Mouse (Mus musculus): ENCODE results near the gene Cybrd1.
A peak's percentile ranks its signal among the peaks of the same experiment; 100 is the strongest.

The Cybrd1 gene

DNA sequence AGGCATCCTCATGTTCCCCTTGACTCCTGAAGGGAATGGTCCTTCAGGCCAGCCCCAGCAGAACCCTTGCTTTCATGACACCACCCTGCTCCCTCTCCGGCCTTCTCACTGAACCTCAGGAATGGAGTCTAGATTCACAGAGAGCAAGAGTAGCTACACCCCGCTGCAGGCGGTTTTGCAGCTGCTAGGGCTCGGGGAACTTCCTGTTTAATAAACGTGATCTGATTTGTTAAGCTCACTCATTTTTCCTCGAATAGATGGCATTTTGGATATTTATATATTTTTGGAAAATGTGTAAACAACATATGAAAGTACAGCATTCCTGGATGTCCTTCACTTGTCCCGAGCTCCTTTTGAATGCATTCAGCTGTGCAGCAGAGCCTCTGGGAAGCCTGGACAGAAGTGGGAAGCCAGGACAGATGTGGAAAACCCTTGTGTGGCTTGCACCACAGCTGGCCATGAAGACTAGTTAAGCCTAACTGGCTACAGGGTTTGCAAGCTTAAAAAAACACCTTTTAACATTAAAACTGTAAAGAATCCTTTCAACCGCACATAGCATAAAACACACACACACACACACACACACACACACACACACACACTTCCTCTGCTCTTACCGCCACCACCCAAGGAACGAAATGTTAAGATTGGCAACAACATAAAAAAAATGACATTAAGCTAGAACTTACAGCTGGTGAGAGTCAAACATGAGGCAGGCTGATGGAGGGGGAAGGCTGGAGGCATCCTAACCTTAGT is 10.2 kb downstream of the Cybrd1 start:
- no peak for DNase-seq

DNA sequence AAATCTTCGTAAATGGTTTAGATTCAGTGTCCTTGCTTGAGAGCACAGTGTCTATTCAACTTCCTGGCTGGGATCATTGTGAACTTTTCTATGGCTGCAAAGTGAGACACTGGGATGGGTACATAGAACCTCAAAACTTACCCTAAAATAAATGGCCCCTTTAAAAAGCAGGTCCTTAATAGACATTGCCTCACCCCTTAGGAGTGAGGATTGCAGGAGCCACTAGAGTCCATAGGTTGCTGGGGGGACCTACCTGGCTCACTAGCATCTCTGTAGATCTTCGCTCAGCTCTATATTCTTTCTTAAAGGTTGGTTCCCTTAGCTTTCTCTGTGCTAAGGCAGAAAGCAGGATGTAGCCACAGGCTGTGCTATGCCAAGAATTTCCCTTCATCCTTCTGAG is 12.6 kb downstream of the Cybrd1 start:
- DNase-seq = no peak

DNA sequence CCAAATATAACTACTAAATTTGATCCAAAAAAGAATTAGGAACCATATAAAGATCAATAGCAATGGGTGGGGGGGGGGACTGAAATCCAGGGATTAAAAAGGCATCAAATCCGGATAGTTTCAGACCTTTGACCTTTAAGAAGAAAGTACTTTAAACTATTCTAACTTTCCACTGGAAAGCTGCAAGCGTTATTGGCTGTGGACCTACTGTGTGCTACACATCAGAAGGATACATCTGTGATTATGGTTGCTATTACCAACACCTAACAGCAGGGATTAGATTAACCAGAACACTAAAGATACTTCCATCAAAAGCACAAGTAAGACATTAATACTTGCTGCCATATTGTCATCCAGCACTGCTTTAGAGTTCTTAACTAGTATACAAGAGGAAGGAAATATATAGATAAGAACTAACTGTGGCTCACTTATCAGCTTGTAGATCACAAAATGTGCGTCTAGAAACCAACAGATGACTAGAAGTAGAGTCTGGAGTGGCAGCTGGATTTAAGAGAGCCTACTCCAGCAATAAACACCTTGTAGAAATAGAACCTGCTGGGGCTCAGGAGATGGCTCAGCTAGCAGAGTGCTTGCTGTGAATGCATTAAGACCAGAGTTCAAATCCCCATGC is 14.3 kb downstream of the Cybrd1 start:
- DNase-seq = no peak

DNA sequence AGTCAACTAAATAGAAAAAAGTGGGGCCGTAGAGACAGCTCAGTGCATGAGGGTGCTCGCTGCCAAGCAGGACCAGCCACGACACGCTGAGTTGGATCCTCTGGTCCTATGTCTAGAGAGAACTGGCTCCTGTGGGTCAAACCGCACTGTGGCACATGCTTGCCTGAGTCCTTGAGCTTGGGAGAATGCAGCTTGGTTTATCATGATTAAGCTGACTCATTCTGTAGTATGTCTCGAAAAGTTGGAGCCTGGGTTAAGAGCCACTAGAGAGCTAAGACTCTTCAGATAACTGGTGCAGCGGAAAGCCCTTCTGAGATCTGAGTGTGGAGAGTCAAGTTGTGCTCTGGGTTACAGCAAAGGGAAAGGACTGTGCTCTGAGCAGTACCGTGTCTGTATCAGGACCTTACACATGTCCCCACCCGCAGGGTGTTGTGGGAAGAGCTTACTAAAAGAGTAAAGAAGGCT is 16.4 kb downstream of the Cybrd1 start:
- no peak for DNase-seq

DNA sequence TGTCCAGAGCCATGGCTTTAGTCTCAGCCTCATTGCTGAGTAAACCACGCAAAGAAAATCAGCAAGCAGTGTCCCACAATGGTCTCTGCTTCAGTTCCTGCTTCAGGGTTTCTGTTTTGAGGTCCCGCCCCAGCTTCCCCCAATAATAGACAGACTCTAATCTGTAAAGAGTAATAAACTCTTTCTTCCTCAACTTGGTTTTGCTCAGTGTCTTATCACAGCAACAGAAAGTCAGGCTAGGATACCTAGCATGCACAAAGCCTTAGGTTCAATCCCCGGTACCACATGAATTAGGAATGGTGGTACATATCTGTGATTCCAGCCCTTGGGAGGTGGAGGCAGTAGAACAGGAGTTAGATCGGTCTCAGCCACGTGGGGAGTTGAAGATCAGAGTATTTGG is 17.1 kb downstream of the Cybrd1 start:
- DNase-seq = no peak

DNA sequence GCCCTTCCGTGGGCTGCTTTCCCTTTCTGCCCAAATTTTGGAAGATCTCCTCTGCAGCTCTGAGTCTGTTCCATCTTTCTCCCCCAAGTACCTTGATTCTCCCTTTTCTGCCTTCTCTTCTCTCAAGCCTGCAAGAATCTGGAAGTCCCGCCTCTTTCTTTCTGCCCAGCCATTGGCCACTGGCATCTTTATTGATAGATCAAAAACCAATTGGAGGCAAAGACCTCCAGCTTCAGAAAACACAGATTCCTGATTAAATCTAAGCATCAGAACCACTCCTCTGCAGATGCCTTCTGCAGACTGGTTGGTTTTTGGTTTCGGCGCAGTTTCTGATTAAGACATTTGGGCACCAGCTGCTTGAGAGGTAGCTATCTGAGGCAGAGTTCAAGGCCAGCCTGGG is 22.9 kb downstream of the Cybrd1 start:
- DNase-seq = no peak

DNA sequence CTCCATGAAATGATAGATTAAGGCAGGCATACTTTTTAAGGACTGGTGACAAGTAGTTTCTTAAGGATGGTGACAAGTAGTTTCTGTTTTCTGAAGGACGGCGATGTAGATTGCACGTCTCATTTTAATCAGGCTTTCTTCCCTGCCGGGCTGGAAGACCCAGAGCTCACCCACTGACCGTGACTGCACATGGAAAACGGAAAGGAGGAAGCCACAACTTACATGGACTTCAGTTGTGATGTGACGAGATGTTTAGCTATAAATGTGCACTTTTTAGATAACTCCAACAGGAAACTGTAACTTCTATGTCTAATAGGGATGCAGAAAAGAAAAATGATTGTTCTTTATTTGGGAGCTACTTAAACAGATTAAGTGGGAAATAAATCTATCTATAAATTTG is 24.7 kb downstream of the Cybrd1 start:
- no peak for DNase-seq

DNA sequence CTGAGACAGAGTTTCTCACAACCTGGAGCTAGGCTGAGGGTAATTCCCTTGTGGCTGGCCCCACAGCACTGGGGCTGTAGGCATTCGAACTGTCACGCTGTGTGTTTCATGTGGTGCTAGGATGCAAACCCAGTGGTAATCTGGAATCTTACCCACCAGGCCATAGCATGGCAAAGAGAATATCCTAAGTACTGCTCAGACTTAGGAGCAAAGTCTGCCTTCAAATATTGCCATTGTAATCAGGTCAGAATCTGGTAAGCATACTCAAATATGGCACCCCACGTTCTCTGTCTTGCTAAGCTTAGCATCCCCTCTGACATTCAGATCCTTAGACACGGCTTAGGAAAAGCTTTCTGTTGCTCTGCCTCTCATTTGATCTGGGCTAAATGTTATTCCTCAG is 28.1 kb downstream of the Cybrd1 start:
- no peak for DNase-seq

DNA sequence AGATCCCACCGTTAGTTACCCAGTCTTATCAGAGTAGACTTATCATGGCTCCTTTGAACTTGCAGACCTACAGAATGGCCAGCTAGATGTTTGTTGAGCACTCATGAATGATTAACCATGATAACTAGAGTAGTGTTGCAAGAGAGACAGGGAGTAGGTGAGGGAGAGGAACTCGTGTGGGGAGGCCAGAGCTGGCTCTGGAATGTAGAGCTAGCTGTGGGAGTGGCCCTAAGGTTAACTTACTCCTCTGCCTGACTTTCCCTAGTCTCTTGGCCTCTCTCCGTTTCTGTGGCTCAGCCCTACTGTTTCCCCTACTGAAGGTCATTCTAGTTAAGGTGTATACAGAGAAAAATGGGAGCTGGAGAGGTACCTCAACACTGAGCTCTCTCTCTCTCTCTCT is 28.5 kb downstream of the Cybrd1 start:
- DNase-seq = no peak

DNA sequence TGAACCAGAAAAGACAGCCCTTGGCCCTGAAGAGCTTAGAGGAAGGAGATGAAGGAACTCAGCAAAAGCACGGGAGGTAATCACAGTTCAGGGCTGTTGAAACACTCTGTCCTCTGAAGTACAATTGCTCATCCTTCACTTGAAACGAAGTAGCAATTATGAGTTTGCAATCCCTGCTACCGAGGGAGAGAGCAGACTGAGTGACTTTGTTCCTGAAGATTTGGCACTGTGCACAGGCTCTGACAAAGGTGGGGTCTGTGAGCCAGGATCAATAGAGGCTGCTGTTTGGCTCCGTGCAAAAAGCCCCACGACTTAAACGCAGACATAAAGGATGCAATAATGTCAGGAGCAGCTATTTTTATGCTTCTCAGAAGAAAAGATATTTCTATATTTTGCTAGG is 30.1 kb downstream of the Cybrd1 start:
- no peak for DNase-seq

DNA sequence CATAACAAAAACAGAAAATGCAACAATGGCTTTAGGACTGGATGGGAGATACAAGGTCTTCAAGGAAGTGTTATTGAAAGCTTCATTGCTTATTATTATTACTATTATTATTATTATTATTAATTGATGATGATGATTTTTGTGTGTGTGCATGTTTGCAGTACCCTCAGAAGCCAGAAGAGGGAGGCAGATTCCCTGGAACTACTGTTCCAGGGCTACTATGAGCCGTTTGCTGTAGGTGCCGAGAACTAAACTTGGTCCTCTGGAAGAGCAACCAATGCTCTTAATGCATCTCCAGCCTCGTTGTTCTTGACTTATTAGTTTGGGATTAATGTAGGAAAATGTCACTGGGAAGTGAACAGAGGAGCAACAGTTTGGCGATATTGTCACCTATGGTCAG is 34.4 kb downstream of the Cybrd1 start:
- no peak for DNase-seq

DNA sequence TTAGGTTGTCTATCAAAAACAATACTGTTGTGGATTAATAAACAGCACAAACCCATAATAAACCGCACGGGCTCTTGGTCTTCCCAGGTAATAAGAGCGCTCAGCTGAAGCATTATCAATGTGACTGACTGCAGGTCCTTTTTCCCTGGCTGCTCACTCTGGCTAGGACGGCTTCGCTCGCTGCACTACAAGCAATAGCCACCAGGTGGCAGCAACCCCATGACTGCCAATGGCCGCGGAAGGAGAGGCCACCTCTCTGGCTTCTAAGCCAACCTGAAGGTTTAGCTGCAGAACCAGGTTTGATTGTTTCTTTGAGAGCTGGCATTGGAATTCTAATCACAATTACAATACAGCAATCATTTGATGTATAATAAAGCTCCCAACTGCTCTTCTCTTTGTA is 37.8 kb downstream of the Cybrd1 start:
- peak; percentile 68 for DNase-seq

DNA sequence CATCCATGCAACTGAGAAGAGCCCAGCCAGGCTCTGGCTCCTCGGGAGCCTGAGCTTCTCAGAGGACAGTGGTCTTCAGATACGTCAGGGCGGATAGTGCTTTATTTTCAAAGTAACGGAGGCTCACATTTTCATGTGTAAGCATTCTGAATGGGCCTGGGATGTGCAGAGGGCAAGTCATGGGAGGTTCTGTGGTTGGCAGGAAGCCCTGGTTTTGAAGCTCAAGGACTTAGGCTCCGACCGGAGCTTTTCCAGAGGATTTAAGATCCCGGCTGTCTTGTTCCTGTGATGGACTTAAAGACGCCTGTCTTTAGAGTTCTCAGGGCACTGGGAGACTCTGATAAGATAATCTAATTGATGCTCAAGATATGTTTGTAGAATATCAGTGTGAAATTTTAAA is 38.7 kb downstream of the Cybrd1 start:
- no peak for DNase-seq

DNA sequence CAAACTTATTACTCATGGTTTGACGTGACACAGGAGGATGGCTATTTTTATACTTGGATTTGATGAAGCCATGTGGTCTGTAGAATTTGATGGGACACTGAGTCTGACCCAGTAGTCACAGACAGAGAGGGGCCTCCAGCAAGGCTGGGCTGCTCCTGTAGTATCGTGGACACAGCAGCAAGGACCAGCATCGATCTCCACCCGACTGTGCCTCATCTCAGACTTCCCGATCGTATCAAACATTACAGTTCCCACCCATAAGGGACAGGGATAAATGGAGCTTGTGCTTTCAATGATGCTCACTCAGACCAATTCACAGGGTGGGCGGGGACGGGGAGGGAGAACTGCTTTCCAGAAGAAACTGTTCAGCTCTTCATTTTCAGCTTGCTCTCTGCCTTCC is 40.2 kb downstream of the Cybrd1 start:
- DNase-seq = no peak

DNA sequence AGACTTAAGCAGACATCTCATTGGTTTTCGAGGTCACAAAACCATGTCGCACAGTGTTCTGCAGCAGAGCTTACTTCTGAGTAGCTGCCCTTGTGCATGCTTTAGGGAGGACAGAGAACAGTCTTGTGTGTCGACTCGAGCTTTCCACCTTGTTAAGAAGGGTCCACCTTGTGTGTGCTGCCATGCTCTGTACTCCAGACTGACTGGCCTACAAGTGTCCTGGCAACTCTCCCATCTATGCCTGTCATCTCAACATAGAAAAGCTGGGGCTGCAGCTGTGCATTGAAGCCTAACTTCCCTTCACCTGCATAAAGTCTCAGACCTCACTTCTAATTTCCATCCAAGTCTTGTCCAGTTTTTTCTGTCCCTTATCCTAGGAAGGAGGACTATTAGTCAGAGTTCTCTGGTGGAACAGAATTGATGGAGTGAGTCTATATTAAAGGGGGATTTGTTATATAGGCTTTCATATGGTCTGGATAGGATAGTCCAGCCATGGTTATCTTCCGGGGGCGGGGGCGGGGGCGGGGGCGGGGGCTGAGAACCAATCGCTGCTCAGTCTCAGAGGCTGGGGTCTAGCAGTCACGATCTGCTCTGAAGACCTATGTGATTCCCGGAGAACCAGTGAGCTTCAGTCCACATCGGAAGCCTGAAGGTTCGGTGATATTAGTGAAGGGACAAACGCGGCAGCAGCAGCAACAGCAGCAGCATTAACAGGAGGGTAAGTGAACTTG is 42.0 kb downstream of the Cybrd1 start:
- no peak for DNase-seq

DNA sequence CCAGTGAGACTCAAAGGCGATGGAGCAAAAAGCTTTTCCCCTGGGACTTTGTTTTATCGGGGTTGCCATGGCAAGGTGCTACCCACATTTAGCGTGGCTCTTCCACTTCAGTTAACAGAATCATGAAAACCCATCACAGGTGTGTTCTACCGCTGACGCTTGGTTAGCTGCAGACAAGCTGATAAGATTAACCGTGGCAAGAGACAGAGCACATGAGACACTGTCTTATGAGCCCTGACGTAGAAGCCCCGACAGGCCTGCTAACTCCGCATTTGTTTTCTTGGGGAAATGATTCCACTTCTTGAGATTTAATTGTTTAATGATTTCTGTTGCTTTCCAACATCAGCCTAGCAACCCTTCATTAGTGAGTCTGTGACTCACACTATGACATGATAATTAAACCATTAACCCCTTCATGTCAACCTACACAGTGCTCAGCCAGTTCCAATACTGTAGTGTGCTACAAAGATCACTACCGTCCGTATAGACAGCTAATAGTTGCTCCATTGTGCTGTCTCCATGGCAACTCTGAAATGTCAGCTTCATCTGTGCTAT is 42.7 kb downstream of the Cybrd1 start:
- no peak for DNase-seq

DNA sequence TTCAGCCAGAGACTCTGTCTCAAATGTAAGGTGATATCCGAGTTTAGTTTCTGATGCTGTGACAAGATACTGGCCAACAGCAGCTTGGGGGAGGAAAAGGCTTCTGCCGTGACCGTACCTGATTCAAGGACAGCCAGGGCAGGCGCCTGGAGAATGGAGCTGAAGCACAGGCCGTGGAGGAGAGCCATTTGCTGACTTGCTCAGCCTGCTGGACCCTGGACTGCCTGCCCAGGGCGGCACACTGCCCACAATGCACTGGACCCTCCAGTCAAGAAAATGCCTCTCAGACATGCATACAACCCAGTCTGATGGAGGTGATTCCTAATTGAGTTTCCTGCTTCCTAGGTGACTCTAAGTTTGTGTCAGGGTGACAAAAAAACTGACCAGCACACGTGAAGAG is 43.8 kb downstream of the Cybrd1 start:
- no peak for DNase-seq

DNA sequence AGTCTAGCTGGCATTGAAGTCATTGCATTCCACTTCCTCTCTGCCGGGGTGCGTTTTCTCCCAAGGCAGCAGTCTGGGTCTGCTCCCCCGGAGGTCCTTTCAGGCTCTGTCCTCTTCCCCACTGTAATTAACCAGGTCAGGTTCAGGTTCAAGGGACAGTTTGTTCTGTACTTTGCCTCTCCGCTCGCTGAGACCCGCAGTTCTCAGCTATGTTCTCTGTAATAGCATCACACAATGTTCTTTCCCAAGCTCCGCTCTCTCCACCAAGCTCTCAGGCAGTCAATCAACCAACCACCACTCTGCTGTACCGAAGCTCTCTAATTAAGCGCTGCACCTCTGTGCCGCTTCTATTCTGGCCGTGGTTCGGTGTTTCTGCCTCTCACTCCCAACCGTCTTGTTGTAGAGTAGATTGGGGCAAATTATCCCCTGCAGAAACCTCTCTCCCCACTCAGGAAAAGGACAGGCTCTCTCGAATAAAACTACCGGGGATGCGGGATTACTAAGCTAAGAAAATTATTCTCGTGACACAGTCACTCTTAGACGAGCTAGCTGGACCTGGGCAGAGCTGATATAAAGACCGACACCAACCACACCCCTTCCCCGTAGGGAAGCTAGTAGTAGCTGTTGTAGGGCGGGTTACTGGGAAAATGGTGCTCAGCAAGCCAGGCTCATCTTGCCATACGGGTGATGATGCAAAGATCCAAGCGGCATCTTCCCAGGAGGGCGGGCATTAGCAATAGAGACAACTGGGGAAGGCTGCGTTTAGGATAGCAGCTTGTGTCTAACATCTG is 45.3 kb downstream of the Cybrd1 start:
- no peak for DNase-seq

DNA sequence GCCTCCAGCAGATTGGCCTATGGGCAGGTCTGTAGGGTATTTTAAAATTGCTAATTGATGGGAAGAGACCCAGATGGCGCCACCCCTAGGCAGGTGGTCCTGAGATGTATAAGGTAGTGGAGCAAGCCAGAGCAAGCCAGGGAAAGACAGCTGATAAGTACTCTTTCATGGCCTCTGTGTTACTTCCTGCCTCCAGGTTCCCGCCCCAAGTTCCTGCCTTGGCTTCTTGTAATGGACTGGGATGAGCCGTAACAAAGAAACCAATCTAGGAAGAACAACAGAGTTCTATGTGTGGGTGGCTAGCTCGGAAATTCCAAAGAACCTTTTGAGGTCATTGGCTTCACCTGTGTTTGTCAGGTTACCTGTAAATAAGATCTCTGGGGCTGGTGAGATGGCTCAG is 49.5 kb downstream of the Cybrd1 start:
- DNase-seq = no peak

DNA sequence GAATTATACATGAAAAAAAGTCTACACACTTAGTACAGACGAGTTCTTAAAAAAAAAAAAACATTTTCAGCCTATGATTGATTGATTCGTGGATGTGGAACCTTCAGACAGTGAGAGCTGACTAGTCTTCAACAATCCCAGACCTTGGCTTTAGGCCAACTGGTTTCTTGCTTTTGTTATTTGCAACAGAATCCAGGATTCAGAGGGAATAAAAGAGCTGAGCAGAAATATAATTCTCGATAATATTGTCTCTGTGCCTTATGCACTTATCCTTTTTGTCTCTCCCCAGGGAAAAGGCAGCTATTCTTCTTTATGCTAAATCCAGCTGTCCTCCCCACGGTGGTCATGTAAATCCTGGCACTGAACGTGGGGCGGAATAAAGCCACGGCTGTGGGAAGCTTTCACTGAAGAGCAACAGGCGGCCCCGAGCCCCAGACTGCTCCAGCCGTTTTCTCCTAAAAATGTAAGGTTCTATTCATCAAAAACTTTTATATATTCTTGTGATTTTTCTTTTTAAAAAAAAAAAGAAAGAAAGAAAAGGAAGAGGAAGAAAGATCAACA is 50.8 kb downstream of the Cybrd1 start:
- DNase-seq = no peak

DNA sequence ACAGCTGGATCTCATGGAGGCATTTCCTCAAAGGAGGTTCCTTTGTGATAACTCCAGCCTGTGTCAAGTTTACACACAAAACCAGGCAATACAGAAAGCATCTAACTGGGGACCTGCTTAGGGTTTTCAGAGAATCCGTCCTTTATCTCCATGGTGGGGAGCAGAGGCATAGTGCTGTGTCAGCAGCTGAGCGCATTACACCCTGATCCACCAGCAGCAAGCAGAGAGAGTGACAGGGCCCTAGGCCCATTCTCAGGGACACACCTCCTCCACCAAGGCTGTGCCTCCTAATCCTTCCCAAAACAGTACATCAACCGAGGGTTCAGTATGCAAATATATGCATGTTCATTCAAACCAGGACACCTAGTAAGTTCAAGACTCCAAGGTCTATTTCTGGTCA is 55.3 kb downstream of the Cybrd1 start:
- no peak for DNase-seq

Measured in cerebellum, adult 8-10 months (tissue).